Mouse (Mus musculus): ENCODE measurements around the gene Jmjd1c. TPM values are rescaled to one million over a fixed set of nuclear protein-coding genes. Genes with fewer than 3 reads are reported as not detected.

The Jmjd1c gene
- polyA plus RNA-seq, 1 experiment from 2014 or later: 43.0 TPM

- Histone ChIP-seq H3K36me3 (ENCODE audit: control insufficient read depth, insufficient read depth, low read length) (no peaks in the 10 kb centered on the region), H3K4me2 (ENCODE audit: low read depth, severe bottlenecking) (no peak overlapping the region), H3K4me3 (ENCODE audit: low read depth, low read length) (no peak overlapping the region), H3K9ac (ENCODE audit: low read length) (no peak overlapping the region), H3K4me1 (ENCODE audit: control insufficient read depth, insufficient read depth, low read length) (peaks cover 21% of the 10 kb centered on the region), H3K27me3 (ENCODE audit: control insufficient read depth, insufficient read depth, low read length) (no peaks in the 10 kb centered on the region), H3K27ac (replicated peaks; ENCODE audit: low read depth, low read length) (no peak overlapping the region), H3K9me3 (ENCODE audit: control insufficient read depth, low read length) (no peaks in the 10 kb centered on the region)
- DNase-seq (ENCODE audit: low spot score) (no peak), ATAC-seq (ENCODE audit: insufficient number of reproducible peaks, low FRiP score, low TSS enrichment, low read depth) (no peak)
- WGBS: 32% methylated on average over 9 of the region's 9 CpGs
Measured at GRCm38 (mm10) chr10:67104543-67104942, 8.6 kb downstream of the Jmjd1c start.

GRCm38 (mm10) chr10:67105331-67106217 lies 9.6 kb downstream of the Jmjd1c start:
- no peak overlapping the region for H3K27ac ChIP-seq (replicated peaks; ENCODE audit: low read depth, low read length)
- H3K27me3 ChIP-seq (ENCODE audit: control insufficient read depth, insufficient read depth, low read length): no peaks in the 10 kb centered on the region
- H3K4me3 ChIP-seq (ENCODE audit: low read depth, low read length): no peak overlapping the region
- no peak for ATAC-seq (ENCODE audit: insufficient number of reproducible peaks, low FRiP score, low TSS enrichment, low read depth)
- no peak for DNase-seq (ENCODE audit: low spot score)
- peaks cover 18% of the 10 kb centered on the region for H3K4me1 ChIP-seq (ENCODE audit: control insufficient read depth, insufficient read depth, low read length)
- H3K9me3 ChIP-seq (ENCODE audit: control insufficient read depth, low read length): no peaks in the 10 kb centered on the region
- H3K4me2 ChIP-seq (ENCODE audit: low read depth, severe bottlenecking): no peak overlapping the region
- H3K9ac ChIP-seq (ENCODE audit: low read length): no peak overlapping the region
- no peaks in the 10 kb centered on the region for H3K36me3 ChIP-seq (ENCODE audit: control insufficient read depth, insufficient read depth, low read length)
- WGBS: 76% methylated on average over 19 of the region's 19 CpGs

GRCm38 (mm10) chr10:67106400-67106799 lies 10.5 kb downstream of the Jmjd1c start:
- DNase-seq (ENCODE audit: low spot score): no peak
- Histone ChIP-seq H3K4me3 (ENCODE audit: low read depth, low read length) (no peak overlapping the region), H3K27ac (replicated peaks; ENCODE audit: low read depth, low read length) (no peak overlapping the region), H3K9me3 (ENCODE audit: control insufficient read depth, low read length) (no peaks in the 10 kb centered on the region), H3K4me1 (ENCODE audit: control insufficient read depth, insufficient read depth, low read length) (peaks cover 21% of the 10 kb centered on the region), H3K36me3 (ENCODE audit: control insufficient read depth, insufficient read depth, low read length) (no peaks in the 10 kb centered on the region), H3K4me2 (ENCODE audit: low read depth, severe bottlenecking) (no peak overlapping the region), H3K9ac (ENCODE audit: low read length) (no peak overlapping the region), H3K27me3 (ENCODE audit: control insufficient read depth, insufficient read depth, low read length) (no peaks in the 10 kb centered on the region)
- 72% methylated on average over 6 of the region's 6 CpGs for WGBS
- ATAC-seq (ENCODE audit: insufficient number of reproducible peaks, low FRiP score, low TSS enrichment, low read depth): no peak

GRCm38 (mm10) chr10:67107017-67107761 lies 11.3 kb downstream of the Jmjd1c start:
- no peaks in the 10 kb centered on the region for H3K27me3 ChIP-seq (ENCODE audit: control insufficient read depth, insufficient read depth, low read length)
- H3K9me3 ChIP-seq (ENCODE audit: control insufficient read depth, low read length): no peaks in the 10 kb centered on the region
- peaks cover 20% of the 10 kb centered on the region for H3K4me1 ChIP-seq (ENCODE audit: control insufficient read depth, insufficient read depth, low read length)
- H3K36me3 ChIP-seq (ENCODE audit: control insufficient read depth, insufficient read depth, low read length): no peaks in the 10 kb centered on the region
- H3K4me2 ChIP-seq (ENCODE audit: low read depth, severe bottlenecking): no peak overlapping the region
- 80% methylated on average over 9 of the region's 9 CpGs for WGBS
- no peak for DNase-seq (ENCODE audit: low spot score)
- H3K27ac ChIP-seq (replicated peaks; ENCODE audit: low read depth, low read length): no peak overlapping the region
- no peak overlapping the region for H3K4me3 ChIP-seq (ENCODE audit: low read depth, low read length)
- H3K9ac ChIP-seq (ENCODE audit: low read length): no peak overlapping the region
- no peak for ATAC-seq (ENCODE audit: insufficient number of reproducible peaks, low FRiP score, low TSS enrichment, low read depth)

- H3K36me3 ChIP-seq (ENCODE audit: control insufficient read depth, insufficient read depth, low read length): no peaks in the 10 kb centered on the region
- no peaks in the 10 kb centered on the region for H3K9me3 ChIP-seq (ENCODE audit: control insufficient read depth, low read length)
- peaks cover 16% of the 10 kb centered on the region for H3K4me1 ChIP-seq (ENCODE audit: control insufficient read depth, insufficient read depth, low read length)
- no peak overlapping the region for H3K9ac ChIP-seq (ENCODE audit: low read length)
- H3K4me2 ChIP-seq (ENCODE audit: low read depth, severe bottlenecking): no peak overlapping the region
- DNase-seq (ENCODE audit: low spot score): no peak
- WGBS: 88% methylated on average over 9 of the region's 9 CpGs
- H3K27ac ChIP-seq (replicated peaks; ENCODE audit: low read depth, low read length): no peak overlapping the region
- no peak overlapping the region for H3K4me3 ChIP-seq (ENCODE audit: low read depth, low read length)
- no peaks in the 10 kb centered on the region for H3K27me3 ChIP-seq (ENCODE audit: control insufficient read depth, insufficient read depth, low read length)
- no peak for ATAC-seq (ENCODE audit: insufficient number of reproducible peaks, low FRiP score, low TSS enrichment, low read depth)
Measured at GRCm38 (mm10) chr10:67108096-67108495, 12.2 kb downstream of the Jmjd1c start.

GRCm38 (mm10) chr10:67109635-67110034 lies 13.7 kb downstream of the Jmjd1c start:
- 89% methylated on average over 5 of the region's 5 CpGs for WGBS
- peaks cover 7% of the 10 kb centered on the region for H3K4me1 ChIP-seq (ENCODE audit: control insufficient read depth, insufficient read depth, low read length)

GRCm38 (mm10) chr10:67111044-67111798 lies 15.3 kb downstream of the Jmjd1c start:
- Histone ChIP-seq H3K36me3 (ENCODE audit: control insufficient read depth, insufficient read depth, low read length) (no peaks in the 10 kb centered on the region), H3K4me2 (ENCODE audit: low read depth, severe bottlenecking) (no peak overlapping the region), H3K4me3 (ENCODE audit: low read depth, low read length) (no peak overlapping the region), H3K9me3 (ENCODE audit: control insufficient read depth, low read length) (no peaks in the 10 kb centered on the region), H3K27ac (replicated peaks; ENCODE audit: low read depth, low read length) (no peak overlapping the region), H3K4me1 (ENCODE audit: control insufficient read depth, insufficient read depth, low read length) (peaks cover 17% of the 10 kb centered on the region), H3K27me3 (ENCODE audit: control insufficient read depth, insufficient read depth, low read length) (no peaks in the 10 kb centered on the region), H3K9ac (ENCODE audit: low read length) (no peak overlapping the region)
- 84% methylated on average over 14 of the region's 14 CpGs for WGBS
- DNase-seq (ENCODE audit: low spot score) (no peak), ATAC-seq (ENCODE audit: insufficient number of reproducible peaks, low FRiP score, low TSS enrichment, low read depth) (no peak)

More at GRCm38 (mm10) chr10:67109635-67110034, 13.7 kb downstream of the Jmjd1c start:
- H3K9ac ChIP-seq (ENCODE audit: low read length): no peak overlapping the region
- no peaks in the 10 kb centered on the region for H3K27me3 ChIP-seq (ENCODE audit: control insufficient read depth, insufficient read depth, low read length)
- no peak overlapping the region for H3K4me3 ChIP-seq (ENCODE audit: low read depth, low read length)
- ATAC-seq (ENCODE audit: insufficient number of reproducible peaks, low FRiP score, low TSS enrichment, low read depth): no peak
- no peak for DNase-seq (ENCODE audit: low spot score)
- H3K4me2 ChIP-seq (ENCODE audit: low read depth, severe bottlenecking): no peak overlapping the region
- no peaks in the 10 kb centered on the region for H3K9me3 ChIP-seq (ENCODE audit: control insufficient read depth, low read length)
- H3K36me3 ChIP-seq (ENCODE audit: control insufficient read depth, insufficient read depth, low read length): no peaks in the 10 kb centered on the region
- H3K27ac ChIP-seq (replicated peaks; ENCODE audit: low read depth, low read length): no peak overlapping the region

- Histone ChIP-seq H3K9me3 (ENCODE audit: control insufficient read depth, low read length) (no peaks in the 10 kb centered on the region), H3K9ac (ENCODE audit: low read length) (no peak overlapping the region), H3K27ac (replicated peaks; ENCODE audit: low read depth, low read length) (no peak overlapping the region), H3K36me3 (ENCODE audit: control insufficient read depth, insufficient read depth, low read length) (no peaks in the 10 kb centered on the region), H3K27me3 (ENCODE audit: control insufficient read depth, insufficient read depth, low read length) (no peaks in the 10 kb centered on the region), H3K4me2 (ENCODE audit: low read depth, severe bottlenecking) (no peak overlapping the region), H3K4me1 (ENCODE audit: control insufficient read depth, insufficient read depth, low read length) (peaks cover 21% of the 10 kb centered on the region), H3K4me3 (ENCODE audit: low read depth, low read length) (no peak overlapping the region)
- WGBS: 67% methylated on average over 5 of the region's 5 CpGs
- ATAC-seq (ENCODE audit: insufficient number of reproducible peaks, low FRiP score, low TSS enrichment, low read depth) (no peak), DNase-seq (ENCODE audit: low spot score) (no peak)
Measured at GRCm38 (mm10) chr10:67111799-67112177, 15.9 kb downstream of the Jmjd1c start.

Data from limb, embryonic 11.5 days (tissue).